Mouse (Mus musculus): ENCODE data around the gene Eif4e1b. TPM values are rescaled to one million over a fixed set of nuclear protein-coding genes. Genes with fewer than 3 reads are reported as not detected.

Gene Eif4e1b
- polyA plus RNA-seq, 1 experiment from 2014 or later, result not detected

DNA sequence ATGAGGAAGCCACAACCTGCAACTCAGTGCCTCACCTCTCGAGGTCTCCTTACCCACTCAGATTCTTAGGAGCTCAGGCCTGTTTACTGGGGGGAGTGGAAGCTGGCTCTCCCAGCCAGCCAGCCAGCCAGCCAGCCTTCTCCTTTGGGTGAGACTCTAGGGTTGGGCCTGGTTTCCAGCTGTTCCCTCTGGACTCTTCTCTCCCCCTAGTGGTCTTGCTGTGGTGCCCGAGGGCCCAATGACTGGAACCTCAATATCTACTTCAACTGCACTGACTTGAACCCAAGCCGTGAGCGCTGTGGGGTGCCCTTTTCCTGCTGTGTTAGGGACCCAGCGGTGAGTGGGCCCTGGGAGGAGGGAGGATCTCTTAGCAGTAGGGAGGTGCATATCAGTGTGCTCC lies 11.0 kb downstream of the Eif4e1b start:
- Histone ChIP-seq H3K4me2 (ENCODE audit: low read depth, low read length) (no peak overlapping the region), H3K9ac (ENCODE audit: low read depth, low read length) (no peak overlapping the region), H3K27me3 (ENCODE audit: control insufficient read depth, insufficient read depth, low read depth, low read length) (peaks cover 17% of the 10 kb centered on the region), H3K9me3 (replicated peaks; ENCODE audit: control insufficient read depth, low read length) (no peaks in the 10 kb centered on the region), H3K36me3 (ENCODE audit: control insufficient read depth, insufficient read depth) (no peaks in the 10 kb centered on the region), H3K4me1 (ENCODE audit: control insufficient read depth, low read depth, low read length) (peaks cover under 1% of the 10 kb centered on the region; the same call in 1 of the 2 replicates), H3K27ac (ENCODE audit: low read length) (no peak overlapping the region), H3K4me3 (ENCODE audit: low read depth, low read length) (no peak overlapping the region)
- WGBS (ENCODE audit: insufficient replicate concordance), result 30% methylated on average over 5 of the region's 5 CpGs
- no peak for ATAC-seq (ENCODE audit: low read depth)

DNA sequence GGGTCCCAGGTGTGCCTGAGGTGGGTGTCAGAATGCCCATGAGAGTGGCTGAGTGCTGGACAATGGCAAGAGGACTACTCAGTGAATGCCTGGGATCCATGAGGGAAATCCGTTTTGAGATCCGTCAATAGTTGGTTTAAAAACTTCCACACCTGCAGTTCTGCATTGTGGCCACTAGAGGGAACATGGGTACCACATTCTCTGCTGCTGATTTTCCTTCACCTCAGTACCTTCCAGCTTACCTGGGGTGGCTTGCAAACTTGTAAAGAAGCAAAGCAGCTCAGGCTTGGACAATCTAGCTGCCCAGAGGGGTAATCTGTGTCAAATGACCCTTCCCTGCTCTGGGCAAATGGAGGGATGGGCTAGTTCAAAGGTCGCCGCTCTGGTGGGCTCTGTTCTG lies 13.6 kb downstream of the Eif4e1b start:
- H3K9me3 ChIP-seq (replicated peaks; ENCODE audit: control insufficient read depth, low read length), result no peaks in the 10 kb centered on the region
- no peak overlapping the region for H3K9ac ChIP-seq (ENCODE audit: low read depth, low read length)
- WGBS (ENCODE audit: insufficient replicate concordance), result 38% methylated on average over 4 of the region's 4 CpGs
- ATAC-seq (ENCODE audit: low read depth), result no peak
- no peak overlapping the region for H3K4me3 ChIP-seq (ENCODE audit: low read depth, low read length)
- no peaks in the 10 kb centered on the region for H3K4me1 ChIP-seq (ENCODE audit: control insufficient read depth, low read depth, low read length)
- H3K27me3 ChIP-seq (ENCODE audit: control insufficient read depth, insufficient read depth, low read depth, low read length), result no peaks in the 10 kb centered on the region
- H3K4me2 ChIP-seq (ENCODE audit: low read depth, low read length), result no peak overlapping the region
- no peak overlapping the region for H3K27ac ChIP-seq (ENCODE audit: low read length)
- H3K36me3 ChIP-seq (ENCODE audit: control insufficient read depth, insufficient read depth), result no peaks in the 10 kb centered on the region

DNA sequence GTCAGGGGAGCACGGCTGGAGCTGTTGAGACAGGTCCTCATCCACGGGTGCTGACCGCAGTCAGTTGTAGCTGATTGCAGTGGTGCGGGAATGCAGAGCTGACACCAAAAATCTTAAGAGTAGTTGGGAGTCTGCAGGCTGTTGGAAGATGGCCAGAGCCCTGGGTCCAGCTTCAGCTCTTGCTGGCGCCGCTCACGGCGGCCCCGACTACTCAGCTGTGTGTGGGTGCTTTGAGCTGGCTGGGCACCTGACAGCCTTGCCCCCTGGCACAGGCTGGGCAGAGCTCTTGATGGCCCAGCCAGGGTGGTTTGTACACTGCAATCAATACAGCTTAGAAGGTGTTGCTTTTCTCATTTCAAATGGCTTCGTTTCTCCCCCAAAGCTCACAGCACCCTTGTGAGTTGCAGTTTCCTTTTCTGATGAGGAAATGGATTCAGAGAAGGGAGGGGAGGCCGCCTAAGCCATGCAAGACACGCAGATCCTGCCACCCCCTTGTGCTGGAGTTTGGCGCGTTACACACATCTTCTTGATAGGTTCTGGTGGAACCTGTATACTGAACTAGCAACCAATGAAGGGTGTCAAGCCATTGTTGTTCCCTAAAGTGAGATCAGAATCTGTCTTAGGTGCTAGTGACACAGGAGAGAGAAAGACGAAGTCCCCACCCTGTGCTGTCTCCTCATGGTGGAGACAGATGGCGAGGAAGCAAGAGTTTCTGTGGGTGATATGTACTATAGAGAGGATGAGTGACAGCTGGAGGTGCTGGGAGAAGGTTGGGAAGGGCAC lies 14.3 kb downstream of the Eif4e1b start:
- 62% methylated on average over 16 of the region's 16 CpGs for WGBS (ENCODE audit: insufficient replicate concordance)
- no peaks in the 10 kb centered on the region for H3K27me3 ChIP-seq (ENCODE audit: control insufficient read depth, insufficient read depth, low read depth, low read length)
- H3K4me1 ChIP-seq (ENCODE audit: control insufficient read depth, low read depth, low read length), result no peaks in the 10 kb centered on the region
- no peaks in the 10 kb centered on the region for H3K36me3 ChIP-seq (ENCODE audit: control insufficient read depth, insufficient read depth)
- H3K27ac ChIP-seq (ENCODE audit: low read length), result no peak overlapping the region
- no peak overlapping the region for H3K9ac ChIP-seq (ENCODE audit: low read depth, low read length)
- no peak for ATAC-seq (ENCODE audit: low read depth)
- no peak overlapping the region for H3K4me3 ChIP-seq (ENCODE audit: low read depth, low read length)
- no peaks in the 10 kb centered on the region for H3K9me3 ChIP-seq (replicated peaks; ENCODE audit: control insufficient read depth, low read length)
- no peak overlapping the region for H3K4me2 ChIP-seq (ENCODE audit: low read depth, low read length)

DNA sequence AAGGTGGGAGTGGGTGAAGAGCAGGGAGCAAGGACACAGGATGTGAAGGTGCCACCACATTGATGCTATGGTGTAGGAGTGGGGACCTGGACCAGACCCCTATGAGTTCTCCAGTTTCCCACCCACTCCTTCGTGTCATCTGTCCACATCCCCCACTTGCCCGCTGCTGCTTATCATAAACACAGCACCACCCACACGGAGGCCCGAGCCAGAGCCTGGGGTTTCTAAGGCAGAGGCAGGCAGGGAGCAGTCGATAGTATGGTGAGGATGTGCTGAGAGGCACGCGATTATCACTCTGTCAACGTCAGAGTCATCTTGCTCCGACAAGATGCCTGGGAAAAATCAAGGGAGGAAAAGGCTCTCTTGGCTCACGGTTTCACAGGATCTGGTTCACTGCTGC lies 14.9 kb downstream of the Eif4e1b start:
- Histone ChIP-seq H3K4me1 (ENCODE audit: control insufficient read depth, low read depth, low read length) (no peaks in the 10 kb centered on the region), H3K27me3 (ENCODE audit: control insufficient read depth, insufficient read depth, low read depth, low read length) (no peaks in the 10 kb centered on the region)
- 43% methylated on average over 10 of the region's 10 CpGs for WGBS (ENCODE audit: insufficient replicate concordance)

DNA sequence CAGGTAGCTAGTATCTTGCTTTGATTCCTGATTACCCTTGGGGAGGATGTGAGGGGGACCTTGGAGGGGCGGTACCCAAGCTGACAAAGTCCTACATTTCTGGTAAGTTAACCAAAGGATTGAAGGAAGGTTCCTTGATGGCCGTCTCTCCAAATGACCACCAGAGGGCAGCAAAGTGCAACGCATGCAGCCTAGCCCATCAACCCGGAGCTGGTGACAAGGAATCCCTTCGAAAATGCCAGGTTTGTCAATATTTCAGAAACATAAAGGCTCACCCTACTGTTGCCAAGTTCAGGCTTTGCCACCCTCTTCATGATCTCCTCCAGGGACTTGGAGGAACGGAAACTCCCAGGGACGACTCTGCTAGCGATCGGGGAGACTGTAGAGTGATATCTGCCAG lies 15.9 kb downstream of the Eif4e1b start:
- H3K27me3 ChIP-seq (ENCODE audit: control insufficient read depth, insufficient read depth, low read depth, low read length), result no peaks in the 10 kb centered on the region
- H3K4me2 ChIP-seq (ENCODE audit: low read depth, low read length), result no peak overlapping the region
- H3K27ac ChIP-seq (ENCODE audit: low read length), result no peak overlapping the region
- no peak overlapping the region for H3K4me3 ChIP-seq (ENCODE audit: low read depth, low read length)
- H3K9ac ChIP-seq (ENCODE audit: low read depth, low read length), result no peak overlapping the region
- H3K4me1 ChIP-seq (ENCODE audit: control insufficient read depth, low read depth, low read length), result no peaks in the 10 kb centered on the region
- H3K36me3 ChIP-seq (ENCODE audit: control insufficient read depth, insufficient read depth), result no peaks in the 10 kb centered on the region
- ATAC-seq (ENCODE audit: low read depth), result no peak
- WGBS (ENCODE audit: insufficient replicate concordance), result 13% methylated on average over 9 of the region's 9 CpGs
- no peaks in the 10 kb centered on the region for H3K9me3 ChIP-seq (replicated peaks; ENCODE audit: control insufficient read depth, low read length)

More for the DNA sequence above, 14.9 kb downstream of the Eif4e1b start:
- H3K4me2 ChIP-seq (ENCODE audit: low read depth, low read length), result no peak overlapping the region
- no peaks in the 10 kb centered on the region for H3K9me3 ChIP-seq (replicated peaks; ENCODE audit: control insufficient read depth, low read length)
- no peak overlapping the region for H3K9ac ChIP-seq (ENCODE audit: low read depth, low read length)
- ATAC-seq (ENCODE audit: low read depth), result no peak
- no peak overlapping the region for H3K27ac ChIP-seq (ENCODE audit: low read length)
- no peaks in the 10 kb centered on the region for H3K36me3 ChIP-seq (ENCODE audit: control insufficient read depth, insufficient read depth)
- H3K4me3 ChIP-seq (ENCODE audit: low read depth, low read length), result no peak overlapping the region

DNA sequence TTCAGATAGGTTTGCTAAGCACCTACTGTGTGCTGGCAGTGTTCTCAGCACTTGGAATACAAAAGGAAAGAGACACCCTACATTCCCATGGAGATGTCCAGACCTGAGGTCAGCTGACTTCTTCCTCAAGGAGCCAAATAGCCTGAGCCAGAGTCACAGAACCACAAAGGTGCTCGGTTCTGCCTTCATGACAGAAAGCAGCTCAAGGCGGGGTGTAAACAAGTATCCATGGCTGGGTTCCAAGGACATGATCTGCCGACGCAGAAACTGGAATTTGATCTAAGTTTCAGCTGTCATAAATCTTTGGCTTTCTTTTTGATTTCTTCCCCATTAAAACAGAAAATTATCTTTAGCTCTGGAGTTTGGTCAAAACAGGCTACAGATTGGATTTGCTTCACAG lies 16.4 kb downstream of the Eif4e1b start:
- no peaks in the 10 kb centered on the region for H3K4me1 ChIP-seq (ENCODE audit: control insufficient read depth, low read depth, low read length)
- H3K4me3 ChIP-seq (ENCODE audit: low read depth, low read length), result no peak overlapping the region
- H3K9ac ChIP-seq (ENCODE audit: low read depth, low read length), result no peak overlapping the region
- H3K27me3 ChIP-seq (ENCODE audit: control insufficient read depth, insufficient read depth, low read depth, low read length), result no peaks in the 10 kb centered on the region
- H3K36me3 ChIP-seq (ENCODE audit: control insufficient read depth, insufficient read depth), result no peaks in the 10 kb centered on the region
- no peak overlapping the region for H3K4me2 ChIP-seq (ENCODE audit: low read depth, low read length)
- ATAC-seq (ENCODE audit: low read depth), result no peak
- H3K27ac ChIP-seq (ENCODE audit: low read length), result no peak overlapping the region
- no peaks in the 10 kb centered on the region for H3K9me3 ChIP-seq (replicated peaks; ENCODE audit: control insufficient read depth, low read length)
- 57% methylated on average over 4 of the region's 4 CpGs for WGBS (ENCODE audit: insufficient replicate concordance)

DNA sequence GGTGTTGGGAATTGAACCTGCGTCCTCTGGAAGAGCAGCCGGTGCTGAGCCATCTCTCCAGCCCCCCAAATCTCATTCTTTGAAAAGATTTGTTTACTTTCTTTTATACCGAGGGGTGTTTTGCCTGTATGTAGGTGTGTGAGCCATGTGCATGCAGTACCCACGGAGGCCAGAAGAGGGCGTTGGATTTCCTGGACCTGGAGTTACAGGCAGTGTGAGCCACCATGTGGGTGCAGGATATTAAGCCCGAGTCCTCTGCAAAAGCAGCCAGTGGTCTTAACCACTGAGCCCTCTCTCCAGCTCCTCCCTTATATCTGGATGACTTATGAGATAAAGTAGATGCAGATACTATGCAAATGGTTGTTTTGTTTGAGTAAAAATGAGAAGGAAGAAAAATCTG lies 19.2 kb downstream of the Eif4e1b start:
- Histone ChIP-seq H3K4me2 (ENCODE audit: low read depth, low read length) (no peak overlapping the region), H3K9ac (ENCODE audit: low read depth, low read length) (no peak overlapping the region), H3K36me3 (ENCODE audit: control insufficient read depth, insufficient read depth) (no peaks in the 10 kb centered on the region), H3K4me1 (ENCODE audit: control insufficient read depth, low read depth, low read length) (no peaks in the 10 kb centered on the region), H3K4me3 (ENCODE audit: low read depth, low read length) (no peak overlapping the region), H3K27ac (ENCODE audit: low read length) (no peak overlapping the region), H3K9me3 (replicated peaks; ENCODE audit: control insufficient read depth, low read length) (no peaks in the 10 kb centered on the region), H3K27me3 (ENCODE audit: control insufficient read depth, insufficient read depth, low read depth, low read length) (peaks cover 4% of the 10 kb centered on the region; the same call in 1 of the 2 replicates)
- WGBS (ENCODE audit: insufficient replicate concordance), result 57% methylated on average over 6 of the region's 6 CpGs
- ATAC-seq (ENCODE audit: low read depth), result no peak

DNA sequence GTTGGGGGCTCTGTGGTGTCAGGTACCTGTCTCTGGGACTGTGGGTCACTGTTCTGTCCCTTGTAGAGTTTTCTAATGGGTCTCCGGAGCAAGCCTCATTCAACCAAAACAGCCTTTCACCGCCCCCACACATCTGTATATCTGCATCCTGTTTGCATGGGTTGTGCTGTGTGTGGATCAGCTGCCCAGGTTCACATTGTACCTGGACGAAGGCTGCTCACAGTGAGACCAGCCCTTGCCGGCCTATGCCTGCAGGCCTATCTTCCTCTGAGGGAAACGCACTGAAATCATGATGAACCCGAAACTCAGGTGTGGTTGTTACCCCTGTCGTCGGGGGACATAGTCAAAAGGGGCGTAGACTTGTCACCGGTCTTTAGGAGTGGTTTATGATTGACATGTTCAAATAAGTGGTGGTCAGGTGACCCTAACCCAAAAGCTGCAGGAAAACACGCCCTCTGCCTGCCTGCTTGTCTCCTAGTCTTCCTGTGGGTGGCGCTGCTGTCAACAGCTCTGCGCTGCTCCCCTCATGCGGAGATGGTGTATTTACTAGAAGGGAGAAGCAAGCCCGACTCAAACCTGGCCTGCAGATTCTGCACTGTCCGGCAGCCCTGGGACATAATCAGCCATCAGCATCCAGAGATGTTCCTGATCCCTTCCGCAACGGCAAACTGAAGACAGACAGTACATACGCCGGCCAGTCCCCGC lies 21.5 kb downstream of the Eif4e1b start:
- no peak for ATAC-seq (ENCODE audit: low read depth)
- no peak overlapping the region for H3K4me3 ChIP-seq (ENCODE audit: low read depth, low read length)
- peaks cover 4% of the 10 kb centered on the region; the same call in 1 of the 2 replicates for H3K27me3 ChIP-seq (ENCODE audit: control insufficient read depth, insufficient read depth, low read depth, low read length)
- H3K9ac ChIP-seq (ENCODE audit: low read depth, low read length), result no peak overlapping the region
- H3K4me1 ChIP-seq (ENCODE audit: control insufficient read depth, low read depth, low read length), result no peaks in the 10 kb centered on the region
- H3K27ac ChIP-seq (ENCODE audit: low read length), result no peak overlapping the region
- H3K9me3 ChIP-seq (replicated peaks; ENCODE audit: control insufficient read depth, low read length), result no peaks in the 10 kb centered on the region
- 37% methylated on average over 21 of the region's 21 CpGs for WGBS (ENCODE audit: insufficient replicate concordance)
- no peak overlapping the region for H3K4me2 ChIP-seq (ENCODE audit: low read depth, low read length)
- no peaks in the 10 kb centered on the region for H3K36me3 ChIP-seq (ENCODE audit: control insufficient read depth, insufficient read depth)

DNA sequence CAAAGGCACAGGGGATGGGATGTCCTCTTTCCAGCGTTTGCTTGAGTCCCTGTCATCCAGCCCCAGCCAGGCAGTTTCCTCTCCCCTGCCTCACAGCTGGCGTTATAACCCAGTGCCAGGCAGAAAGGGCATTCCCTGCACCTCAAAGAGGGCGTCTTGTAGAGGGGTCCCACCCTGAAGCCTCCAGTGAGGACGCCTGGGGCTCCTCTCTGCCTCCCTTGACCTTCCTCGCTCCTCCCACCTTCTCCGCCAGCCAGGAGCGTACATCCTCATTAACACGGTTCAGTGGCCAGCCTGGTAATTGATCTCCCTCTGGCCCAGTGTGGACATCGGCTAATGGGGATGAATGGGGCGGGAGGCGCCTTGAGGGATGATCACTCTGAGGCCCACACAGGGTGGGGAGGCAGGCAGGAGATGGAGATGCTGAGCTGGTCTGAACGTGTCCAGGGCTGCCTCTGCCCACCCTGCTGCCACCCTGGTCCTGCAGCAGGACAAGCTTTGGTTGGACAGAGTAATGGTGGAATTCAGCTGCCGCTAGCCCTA lies 22.7 kb downstream of the Eif4e1b start:
- no peak overlapping the region for H3K27ac ChIP-seq (ENCODE audit: low read length)
- no peaks in the 10 kb centered on the region for H3K4me1 ChIP-seq (ENCODE audit: control insufficient read depth, low read depth, low read length)
- no peak for ATAC-seq (ENCODE audit: low read depth)
- H3K9ac ChIP-seq (ENCODE audit: low read depth, low read length), result no peak overlapping the region
- H3K27me3 ChIP-seq (ENCODE audit: control insufficient read depth, insufficient read depth, low read depth, low read length), result peaks cover 4% of the 10 kb centered on the region; the same call in 1 of the 2 replicates
- no peak overlapping the region for H3K4me2 ChIP-seq (ENCODE audit: low read depth, low read length)
- H3K36me3 ChIP-seq (ENCODE audit: control insufficient read depth, insufficient read depth), result no peaks in the 10 kb centered on the region
- H3K9me3 ChIP-seq (replicated peaks; ENCODE audit: control insufficient read depth, low read length), result no peaks in the 10 kb centered on the region
- WGBS (ENCODE audit: insufficient replicate concordance), result 42% methylated on average over 13 of the region's 13 CpGs
- H3K4me3 ChIP-seq (ENCODE audit: low read depth, low read length), result no peak overlapping the region
